Mouse (Mus musculus) lung, embryonic 14.5 days (tissue): ENCODE data around the gene Cers5. TPM values are rescaled to one million over a fixed set of nuclear protein-coding genes. Genes with fewer than 3 reads are reported as not detected.
"Not testable (repeated sequence)": the region's sequence is repeated elsewhere in the genome, so short reads cannot be mapped to it uniquely, and the experiment has no call there.

Experiments used
- ATAC-seq: fragments of 200-750 bp; cut with Nextera tagmentation; 2 replicates; pipeline ENCODE4 v1.8.0; 2017; ENCODE audit warnings: mild to moderate bottlenecking, moderate TSS enrichment, moderate library complexity; ENCODE audit not compliant: insufficient read depth
- DNase-seq: peaks from one replicate; pipeline ENCODE4 v3.0.0-alpha.2; 2015
- H3K27ac ChIP-seq: fragments of 300-500 bp; sonication (generic); 2 replicates; pipeline ENCODE4 v1.5.1; 2014; ENCODE audit warnings: low read depth, mild to moderate bottlenecking, moderate library complexity
- H3K27me3 ChIP-seq: fragments of 300-500 bp; sonication (generic); 2 replicates; pipeline ENCODE4 v1.6.1; 2014; ENCODE audit warnings: low read length, control low read depth; ENCODE audit not compliant: insufficient read depth
- H3K36me3 ChIP-seq: fragments of 300-500 bp; sonication (generic); 2 replicates; pipeline ENCODE4 v1.6.1; 2014; ENCODE audit warnings: control low read depth; ENCODE audit not compliant: insufficient read depth
- H3K4me1 ChIP-seq: fragments of 300-500 bp; sonication (generic); 2 replicates; pipeline ENCODE4 v1.6.1; 2014; ENCODE audit warnings: antibody characterized with exemption, control low read depth; ENCODE audit not compliant: insufficient read depth
- H3K4me2 ChIP-seq: fragments of 300-500 bp; sonication (generic); 2 replicates; pipeline ENCODE4 v1.6.1; 2014; ENCODE audit warnings: mild to moderate bottlenecking
- H3K4me3 ChIP-seq: fragments of 300-500 bp; sonication (generic); 2 replicates; pipeline ENCODE4 v1.5.1; 2014; ENCODE audit warnings: low read depth, low read length
- H3K9ac ChIP-seq: fragments of 300-500 bp; sonication (generic); 2 replicates; pipeline ENCODE4 v1.6.1; 2014
- H3K9me3 ChIP-seq: fragments of 300-500 bp; sonication (generic); 2 replicates; pipeline ENCODE4 v1.6.1; 2016; ENCODE audit warnings: low read depth, low read length, control low read depth
- CTCF ChIP-seq: IDR thresholded peaks from 2 replicates; pipeline ENCODE4 v1.5.1; 2016; ENCODE audit warnings: antibody characterized with exemption, low read depth
- whole genome bisulfite sequencing: fragments of 180-500 bp; shearing (Covaris S2); extraction: QIAGEN DNeasy Blood & Tissue Kit; methylation state at CpG from one replicate; pipeline ENCODE4 v1.1.7; 2014; 5-methylcytosine and 5-hydroxymethylcytosine counted together
- polyA plus RNA-seq: library from polyadenylated mRNA; unstranded; fragments of >200 nt; fragmentation: Nextera tagmentation; extraction: Ambion mirVana; gene quantifications from 2 replicates; pipeline ENCODE4 v1.2.1, GENCODE M21; 2014

Gene Cers5
- 76.6 and 78.8 TPM in 2 replicates for polyA plus RNA-seq

GRCm38 (mm10) chr15:99772881-99772924, at the start of gene Cers5:
TSS of gene Cers5 (minus strand) at chr15:99772885.
- H3K4me1 ChIP-seq, H3K9me3 ChIP-seq, DNase-seq, H3K27me3 ChIP-seq, H3K36me3 ChIP-seq, ATAC-seq: not testable (repeated sequence)
- Histone ChIP-seq H3K9ac (peak within 1 kb of the TSS; percentile 90), H3K4me2 (peak within 1 kb of the TSS; percentile 87), H3K4me3 (peak within 1 kb of the TSS; percentile 83), H3K27ac (peak within 1 kb of the TSS; percentile 92)

- ATAC-seq (peak; percentile 80), DNase-seq (peak; percentile 83)
- Histone ChIP-seq H3K4me2 (peak overlapping the region; percentile 65), H3K9me3 (no peaks in the 10 kb centered on the region), H3K27me3 (no peaks in the 10 kb centered on the region), H3K4me3 (peak overlapping the region; percentile 51), H3K36me3 (peaks cover 12% of the 10 kb centered on the region; the same call in 1 of the 2 replicates), H3K9ac (peak overlapping the region; percentile 66), H3K4me1 (no peaks in the 10 kb centered on the region), H3K27ac (peak overlapping the region; percentile 91)
- 26% methylated on average over 14 of the region's 14 CpGs for whole genome bisulfite sequencing
- peak; percentile 20; the same call in 1 of the 2 replicates for TF ChIP-seq CTCF
Observed at GRCm38 (mm10) chr15:99819621-99820279, 47.1 kb upstream of the Cers5 start.

DNA sequence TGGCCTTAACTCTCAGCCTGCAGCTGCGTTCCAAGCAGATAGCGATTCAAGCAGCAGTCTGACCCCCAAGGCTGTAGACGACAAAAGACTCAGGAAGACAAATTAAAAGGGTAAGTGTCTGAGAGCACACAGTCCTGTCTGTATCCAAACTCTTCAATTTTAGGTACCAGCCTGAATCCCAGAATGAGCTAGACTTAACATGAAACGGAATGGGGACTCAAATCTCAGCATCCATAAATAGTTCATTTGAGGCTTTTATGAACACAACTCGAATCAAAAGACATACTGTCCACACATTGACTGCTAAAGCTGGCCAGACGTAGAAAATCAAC, 46.4 kb upstream of the Cers5 start:
- H3K27me3 ChIP-seq: no peaks in the 10 kb centered on the region

DNA sequence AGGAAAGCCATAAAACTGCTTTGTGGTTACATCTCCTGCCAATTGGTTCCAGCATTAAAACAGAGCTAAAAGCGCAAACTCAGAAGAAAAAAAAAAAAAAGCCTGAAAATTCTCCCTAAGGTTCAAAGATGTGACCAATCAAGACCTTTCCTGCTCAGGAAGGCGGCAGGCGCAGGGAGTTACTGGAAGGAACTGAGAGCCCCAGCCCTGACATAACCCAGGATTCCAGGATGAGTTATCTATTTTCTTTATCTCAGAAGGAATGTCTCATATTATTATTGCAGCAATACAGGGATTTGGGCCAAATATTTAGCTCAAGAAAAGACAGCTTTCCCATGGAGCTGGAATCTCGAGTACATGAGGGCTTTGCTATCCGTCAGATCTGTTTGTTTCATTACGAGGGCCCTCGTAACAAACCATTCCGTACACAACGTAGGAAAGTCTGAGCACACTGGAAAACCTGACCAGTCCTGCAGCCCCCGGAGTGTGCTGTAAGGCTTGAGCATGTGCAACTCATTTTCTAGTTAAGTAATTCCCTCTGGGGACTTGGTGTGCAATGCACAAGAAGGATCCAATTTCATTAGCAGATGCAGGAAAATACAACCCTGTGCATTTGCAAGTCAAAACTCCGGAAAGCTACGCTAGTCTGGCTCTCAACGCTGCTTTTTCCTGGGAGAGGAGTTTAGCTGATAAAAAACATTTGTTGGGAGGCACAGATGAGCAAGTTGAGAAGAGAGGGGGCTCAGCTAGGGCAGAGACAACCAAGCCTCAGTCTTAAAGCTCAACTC, 45.8 kb upstream of the Cers5 start:
- Histone ChIP-seq H3K4me1 (no peaks in the 10 kb centered on the region), H3K4me2 (peak overlapping the region; percentile 65), H3K4me3 (peak overlapping the region; percentile 51), H3K36me3 (peaks cover 15% of the 10 kb centered on the region), H3K27me3 (no peaks in the 10 kb centered on the region), H3K9me3 (no peaks in the 10 kb centered on the region), H3K9ac (peak overlapping the region; percentile 66), H3K27ac (peak overlapping the region; percentile 91)
- peak; percentile 79 for DNase-seq
- TF ChIP-seq CTCF: no peak
- 10% methylated on average over 13 of the region's 13 CpGs for WGBS
- no peak for ATAC-seq

More for the DNA sequence above, 46.4 kb upstream of the Cers5 start:
- Histone ChIP-seq H3K9ac (peak overlapping the region; percentile 66), H3K4me2 (peak overlapping the region; percentile 65), H3K36me3 (peaks cover 12% of the 10 kb centered on the region; the same call in 1 of the 2 replicates), H3K27ac (peak overlapping the region; percentile 91), H3K4me3 (peak overlapping the region; percentile 51), H3K4me1 (no peaks in the 10 kb centered on the region), H3K9me3 (no peaks in the 10 kb centered on the region)
- WGBS: 18% methylated on average over 6 of the region's 6 CpGs
- DNase-seq (no peak), ATAC-seq (no peak)
- TF ChIP-seq CTCF: no peak

DNA sequence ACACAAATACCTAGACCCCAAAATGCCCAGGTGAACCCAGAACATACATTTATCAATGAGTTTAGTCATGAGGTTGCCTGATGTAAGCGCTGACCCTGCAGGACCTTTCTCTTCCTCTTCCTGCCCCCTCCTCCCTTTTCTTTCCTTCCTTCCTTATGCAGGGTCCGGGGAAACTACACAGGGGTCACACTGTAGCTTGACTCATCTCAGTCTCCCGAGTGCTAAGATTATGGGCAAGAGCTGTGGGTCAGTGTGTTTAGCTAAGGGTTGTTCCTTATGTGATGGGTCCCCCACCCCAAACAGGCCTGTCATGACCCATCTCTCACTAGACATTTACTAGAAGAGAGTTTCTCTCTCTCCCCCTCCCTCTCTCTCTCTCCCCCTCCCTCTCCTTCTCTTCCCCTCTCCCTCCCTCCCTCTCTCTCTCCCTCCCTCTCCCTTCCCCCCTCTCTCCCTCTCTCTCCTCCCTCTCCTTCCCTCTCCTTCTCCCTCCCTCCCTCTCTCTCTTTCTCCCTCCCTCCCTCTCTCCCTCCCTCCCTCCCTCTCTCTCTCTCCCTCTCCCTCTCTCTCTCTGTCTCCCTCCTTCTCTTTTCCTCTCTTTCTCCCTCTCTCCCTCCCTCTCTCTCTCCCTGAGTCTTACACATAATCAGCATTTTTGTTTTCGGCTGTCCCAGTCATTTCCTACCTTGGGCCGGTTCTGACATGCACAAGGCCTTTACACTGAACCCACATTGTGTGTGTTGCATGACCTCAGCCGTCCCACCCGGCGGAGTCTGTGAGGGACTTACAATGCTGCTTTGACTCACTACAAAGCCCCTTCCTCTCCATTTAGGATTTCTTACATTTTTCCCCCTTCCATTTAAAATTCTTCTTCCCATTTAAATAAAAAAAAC, 44.9 kb upstream of the Cers5 start:
- Histone ChIP-seq H3K36me3 (peaks cover 17% of the 10 kb centered on the region), H3K27me3 (no peaks in the 10 kb centered on the region), H3K4me3 (peak overlapping the region; percentile 51), H3K9me3 (no peaks in the 10 kb centered on the region), H3K9ac (peak overlapping the region; percentile 66; the same call in 1 of the 2 replicates), H3K4me2 (peak overlapping the region; percentile 65), H3K4me1 (no peaks in the 10 kb centered on the region), H3K27ac (peak overlapping the region; percentile 91)
- DNase-seq: peak; percentile 58
- ATAC-seq: no peak
- WGBS: 25% methylated on average over 8 of the region's 8 CpGs
- TF ChIP-seq CTCF: no peak

DNA sequence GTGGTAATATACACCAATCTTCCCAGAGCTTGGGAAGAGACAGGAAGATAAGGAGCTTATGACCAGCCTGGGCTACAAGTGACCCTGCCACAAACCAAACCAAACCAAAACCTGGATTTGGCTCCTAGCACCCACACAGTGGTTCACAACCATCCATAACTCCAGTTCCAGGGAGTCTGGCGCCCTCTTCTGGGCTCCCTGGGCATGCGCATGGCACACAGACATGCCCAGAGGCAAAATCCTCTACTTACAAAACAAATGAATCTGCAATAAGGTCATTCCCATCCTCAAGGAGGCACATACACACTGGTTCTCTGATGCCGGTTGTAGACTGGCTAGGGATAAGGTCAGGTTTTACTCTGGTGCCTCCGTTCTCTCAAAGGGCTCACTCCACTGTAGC, 43.3 kb upstream of the Cers5 start:
- no peaks in the 10 kb centered on the region for H3K9me3 ChIP-seq
- peak; percentile 26 for TF ChIP-seq CTCF
- ATAC-seq: no peak

More for the DNA sequence above, 43.3 kb upstream of the Cers5 start:
- H3K27ac ChIP-seq: no peak overlapping the region
- no peaks in the 10 kb centered on the region for H3K4me1 ChIP-seq
- no peak for DNase-seq
- no peak overlapping the region for H3K4me3 ChIP-seq
- no peak overlapping the region for H3K4me2 ChIP-seq
- no peak overlapping the region for H3K9ac ChIP-seq
- 84% methylated on average over 4 of the region's 4 CpGs for WGBS
- H3K36me3 ChIP-seq: peaks cover 17% of the 10 kb centered on the region
- no peaks in the 10 kb centered on the region for H3K27me3 ChIP-seq
